In genomic region chr12:105862072-105862471, GRCm38 (mm10) we compare ENCODE assay signal across 21 mouse cellular contexts.
DNase-seq lines count a peak whose midpoint lies in the region; ATAC-seq lines count a peak whose summit lies in the region.
"Had no signal": no experiment of that assay in that cellular context is flagged by ENCODE, and none has a peak within 500 bp of the region (broad histone marks: within the 10 kb centered on the region; RNA-seq: fewer than 3 reads in every experiment).

No protein-coding gene starts in this region.

- 57% methylated on average over 6 of the region's 6 CpGs for WGBS in hindbrain, embryonic 13.5 days
- 53% methylated on average over 6 of the region's 6 CpGs for WGBS in hindbrain, embryonic 14.5 days
- 74% methylated on average over 6 of the region's 6 CpGs for WGBS in limb, embryonic 11.5 days

- peaks cover 3% of the 10 kb centered on the region; the same call in 1 of the 2 replicates for H3K9me3 ChIP-seq in hindbrain, embryonic 13.5 days
- H3K9me3 ChIP-seq in hindbrain, embryonic 14.5 days (ENCODE audit: control insufficient read depth, low read length), result no peaks in the 10 kb centered on the region
- no peaks in the 10 kb centered on the region for H3K9me3 ChIP-seq in limb, embryonic 11.5 days (ENCODE audit: control insufficient read depth, low read length)
- H3K9me3 ChIP-seq: limb, embryonic 15.5 days; liver, embryonic 15.5 days; midbrain, embryonic 12.5 days had no signal

- no peak for ATAC-seq in hindbrain, embryonic 13.5 days (ENCODE audit: low FRiP score)
- ATAC-seq in hindbrain, embryonic 14.5 days (ENCODE audit: low FRiP score), result no peak
- ATAC-seq in limb, embryonic 11.5 days (ENCODE audit: insufficient number of reproducible peaks, low FRiP score, low TSS enrichment, low read depth), result no peak
- ATAC-seq in CD4-positive, CD25-positive, alpha-beta regulatory T cell, adult 4 months, result no peak
- ATAC-seq: inflammation-experienced regulatory T-cells, adult 6 months had no signal

- DNase-seq in cerebellum, adult 9-11 months, result peak; percentile 43
- no peak for DNase-seq in cerebellum, adult 8-10 months
- DNase-seq in hindbrain, embryonic 14.5 days (ENCODE audit: low spot score), result no peak
- peak; percentile 75 for DNase-seq in brain, adult 2 months (ENCODE audit: low read depth, low spot score)
- no peak for DNase-seq in limb, embryonic 11.5 days (ENCODE audit: low spot score)
- DNase-seq in layer of hippocampus, postnatal 10 days (ENCODE audit: low spot score in 2 of 2), result no peak
- DNase-seq: adrenal gland, adult 2 months; B cell, adult 2 months; heart, adult 11 months; kidney, adult 2 months; kidney, postnatal 25 days; thymus, postnatal 14 days had no signal

- H3K4me3 ChIP-seq in hindbrain, embryonic 13.5 days, result no peak overlapping the region
- no peak overlapping the region for H3K4me3 ChIP-seq in hindbrain, embryonic 14.5 days (replicated peaks; ENCODE audit: low read length)
- no peak overlapping the region for H3K4me3 ChIP-seq in limb, embryonic 11.5 days (ENCODE audit: low read depth, low read length)
- H3K4me3 ChIP-seq: embryonic facial prominence, embryonic 13.5 days; heart, embryonic 12.5 days; left cerebral cortex, adult 2 months; limb, embryonic 15.5 days; liver, embryonic 15.5 days; midbrain, embryonic 12.5 days had no signal

- H3K27ac ChIP-seq in hindbrain, embryonic 13.5 days, result 0 out of 2 replicates have a peak overlapping the region, but pooled peaks have one; percentile 1
- H3K27ac ChIP-seq in hindbrain, embryonic 14.5 days, result no peak overlapping the region
- 0 out of 2 replicates have a peak overlapping the region, but pooled peaks have one; percentile 26 for H3K27ac ChIP-seq in limb, embryonic 11.5 days (replicated peaks; ENCODE audit: low read depth, low read length)
- H3K27ac ChIP-seq: embryonic facial prominence, embryonic 13.5 days; left cerebral cortex, adult 2 months; limb, embryonic 15.5 days; liver, embryonic 15.5 days; midbrain, embryonic 12.5 days had no signal

- no peaks in the 10 kb centered on the region for H3K36me3 ChIP-seq in hindbrain, embryonic 13.5 days
- H3K36me3 ChIP-seq in hindbrain, embryonic 14.5 days (replicated peaks; ENCODE audit: control insufficient read depth, insufficient read depth), result no peaks in the 10 kb centered on the region
- H3K36me3 ChIP-seq in limb, embryonic 11.5 days (ENCODE audit: control insufficient read depth, insufficient read depth, low read length), result no peaks in the 10 kb centered on the region
- H3K36me3 ChIP-seq: embryonic facial prominence, embryonic 13.5 days; heart, embryonic 12.5 days; limb, embryonic 15.5 days; liver, embryonic 15.5 days; midbrain, embryonic 12.5 days had no signal

- H3K27me3 ChIP-seq in hindbrain, embryonic 13.5 days, result 0 out of 2 replicates have a peak, but pooled peaks cover 4% of the 10 kb centered on the region
- H3K27me3 ChIP-seq in hindbrain, embryonic 14.5 days (ENCODE audit: control insufficient read depth, insufficient read depth, low read length), result no peaks in the 10 kb centered on the region
- no peaks in the 10 kb centered on the region for H3K27me3 ChIP-seq in limb, embryonic 11.5 days (ENCODE audit: control insufficient read depth, insufficient read depth, low read length)
- H3K27me3 ChIP-seq: embryonic facial prominence, embryonic 13.5 days; heart, embryonic 12.5 days; limb, embryonic 15.5 days; liver, embryonic 15.5 days had no signal

- H3K9ac ChIP-seq in hindbrain, embryonic 13.5 days, result no peak overlapping the region
- H3K9ac ChIP-seq in hindbrain, embryonic 14.5 days, result no peak overlapping the region
- no peak overlapping the region for H3K9ac ChIP-seq in limb, embryonic 11.5 days (ENCODE audit: low read length)
- H3K9ac ChIP-seq: embryonic facial prominence, embryonic 13.5 days; heart, embryonic 12.5 days; limb, embryonic 15.5 days; liver, embryonic 15.5 days; midbrain, embryonic 12.5 days had no signal

- peaks cover 24% of the 10 kb centered on the region for H3K4me1 ChIP-seq in hindbrain, embryonic 13.5 days (replicated peaks)
- peaks cover 13% of the 10 kb centered on the region for H3K4me1 ChIP-seq in hindbrain, embryonic 14.5 days (replicated peaks; ENCODE audit: control insufficient read depth, insufficient read depth, low read length)
- H3K4me1 ChIP-seq in limb, embryonic 11.5 days (ENCODE audit: control insufficient read depth, insufficient read depth, low read length), result peaks cover 9% of the 10 kb centered on the region
- H3K4me1 ChIP-seq: heart, embryonic 12.5 days; liver, embryonic 15.5 days had no signal

- H3K4me2 ChIP-seq in hindbrain, embryonic 13.5 days, result no peak overlapping the region
- H3K4me2 ChIP-seq in hindbrain, embryonic 14.5 days (replicated peaks), result no peak overlapping the region
- H3K4me2 ChIP-seq in limb, embryonic 11.5 days (ENCODE audit: low read depth, severe bottlenecking), result no peak overlapping the region
- H3K4me2 ChIP-seq: heart, embryonic 12.5 days; liver, embryonic 15.5 days; midbrain, embryonic 12.5 days had no signal

Comparison
In these comparisons a context has a peak if more than half of its experiments do, and no peak if none do; other contexts are left out.
1. DNase-seq: peak in cerebellum, adult 9-11 months (single experiment) and brain, adult 2 months (single experiment); none in cerebellum, adult 8-10 months (single experiment), hindbrain, embryonic 14.5 days (single experiment), limb, embryonic 11.5 days (single experiment) and layer of hippocampus, postnatal 10 days (0 of 2).